Mouse (Mus musculus): ENCODE results near the gene Wdr46. TPM values are rescaled to one million over a fixed set of nuclear protein-coding genes. Genes with fewer than 3 reads are reported as not detected.

The Wdr46 gene
- polyA plus RNA-seq, 1 experiment, result 10.1 TPM

- H3K27ac ChIP-seq (replicated peaks; ENCODE audit: low read depth, low read length), result peak overlapping the region; percentile 89
- H3K4me3 ChIP-seq (ENCODE audit: insufficient read depth, low read depth, low read length), result peak overlapping the region; percentile 90
- H3K4me1 ChIP-seq (ENCODE audit: control insufficient read depth, insufficient read depth, insufficient read length, low read length), result peaks cover 3% of the 10 kb centered on the region; the same call in 1 of the 2 replicates
Observed at GRCm38 (mm10) chr17:33930280-33931158, 9.9 kb upstream of the Wdr46 start.

GRCm38 (mm10) chr17:33931159-33931866, 9.1 kb upstream of the Wdr46 start:
- peak overlapping the region; percentile 90 for H3K4me3 ChIP-seq (ENCODE audit: insufficient read depth, low read depth, low read length)
- H3K27ac ChIP-seq (replicated peaks; ENCODE audit: low read depth, low read length), result peak overlapping the region; percentile 36
- H3K4me1 ChIP-seq (ENCODE audit: control insufficient read depth, insufficient read depth, insufficient read length, low read length), result peaks cover 3% of the 10 kb centered on the region; the same call in 1 of the 2 replicates

- Histone ChIP-seq H3K27ac (replicated peaks; ENCODE audit: low read depth, low read length) (peak overlapping the region; percentile 62; the same call in 1 of the 2 replicates), H3K4me3 (ENCODE audit: insufficient read depth, low read depth, low read length) (0 out of 2 replicates have a peak overlapping the region, but pooled peaks have one; percentile 3), H3K4me1 (ENCODE audit: control insufficient read depth, insufficient read depth, insufficient read length, low read length) (peaks cover 3% of the 10 kb centered on the region; the same call in 1 of the 2 replicates)
Observed at GRCm38 (mm10) chr17:33931947-33932346, 8.5 kb upstream of the Wdr46 start.

GRCm38 (mm10) chr17:33932448-33932847, 8.0 kb upstream of the Wdr46 start:
- H3K27ac ChIP-seq (replicated peaks; ENCODE audit: low read depth, low read length), result peak overlapping the region; percentile 62
- H3K4me3 ChIP-seq (ENCODE audit: insufficient read depth, low read depth, low read length), result 0 out of 2 replicates have a peak overlapping the region, but pooled peaks have one; percentile 11
- H3K4me1 ChIP-seq (ENCODE audit: control insufficient read depth, insufficient read depth, insufficient read length, low read length), result peaks cover 3% of the 10 kb centered on the region; the same call in 1 of the 2 replicates

GRCm38 (mm10) chr17:33932970-33933369, 7.5 kb upstream of the Wdr46 start:
- peaks cover 3% of the 10 kb centered on the region; the same call in 1 of the 2 replicates for H3K4me1 ChIP-seq (ENCODE audit: control insufficient read depth, insufficient read depth, insufficient read length, low read length)
- H3K4me3 ChIP-seq (ENCODE audit: insufficient read depth, low read depth, low read length), result peak overlapping the region; percentile 31
- peak overlapping the region; percentile 62 for H3K27ac ChIP-seq (replicated peaks; ENCODE audit: low read depth, low read length)

- peaks cover 8% of the 10 kb centered on the region; the same call in 1 of the 2 replicates for H3K4me1 ChIP-seq (ENCODE audit: control insufficient read depth, insufficient read depth, insufficient read length, low read length)
- H3K27ac ChIP-seq (replicated peaks; ENCODE audit: low read depth, low read length), result no peak overlapping the region
- no peak overlapping the region for H3K4me3 ChIP-seq (ENCODE audit: insufficient read depth, low read depth, low read length)
Observed at GRCm38 (mm10) chr17:33935422-33936055, 4.9 kb upstream of the Wdr46 start.

- Histone ChIP-seq H3K4me3 (ENCODE audit: insufficient read depth, low read depth, low read length) (no peak overlapping the region), H3K27ac (replicated peaks; ENCODE audit: low read depth, low read length) (no peak overlapping the region), H3K4me1 (ENCODE audit: control insufficient read depth, insufficient read depth, insufficient read length, low read length) (peaks cover 11% of the 10 kb centered on the region)
Observed at GRCm38 (mm10) chr17:33936993-33937392, 3.5 kb upstream of the Wdr46 start.

GRCm38 (mm10) chr17:33938783-33939182, 1.7 kb upstream of the Wdr46 start:
- H3K4me1 ChIP-seq (ENCODE audit: control insufficient read depth, insufficient read depth, insufficient read length, low read length), result peaks cover 7% of the 10 kb centered on the region
- peak overlapping the region; percentile 97; the same call in 1 of the 2 replicates for H3K4me3 ChIP-seq (ENCODE audit: insufficient read depth, low read depth, low read length)
- H3K27ac ChIP-seq (replicated peaks; ENCODE audit: low read depth, low read length), result no peak overlapping the region

- H3K4me1 ChIP-seq (ENCODE audit: control insufficient read depth, insufficient read depth, insufficient read length, low read length), result peaks cover 7% of the 10 kb centered on the region
- H3K4me3 ChIP-seq (ENCODE audit: insufficient read depth, low read depth, low read length), result peak overlapping the region; percentile 97
- H3K27ac ChIP-seq (replicated peaks; ENCODE audit: low read depth, low read length), result no peak overlapping the region
Observed at GRCm38 (mm10) chr17:33940981-33941380, 521 bp downstream of the Wdr46 start.

GRCm38 (mm10) chr17:33941381-33941780, 921 bp downstream of the Wdr46 start:
- H3K4me1 ChIP-seq (ENCODE audit: control insufficient read depth, insufficient read depth, insufficient read length, low read length), result peaks cover 7% of the 10 kb centered on the region
- peak overlapping the region; percentile 97 for H3K4me3 ChIP-seq (ENCODE audit: insufficient read depth, low read depth, low read length)
- H3K27ac ChIP-seq (replicated peaks; ENCODE audit: low read depth, low read length), result no peak overlapping the region

- Histone ChIP-seq H3K4me3 (ENCODE audit: insufficient read depth, low read depth, low read length) (no peak overlapping the region), H3K4me1 (ENCODE audit: control insufficient read depth, insufficient read depth, insufficient read length, low read length) (peaks cover 7% of the 10 kb centered on the region), H3K27ac (replicated peaks; ENCODE audit: low read depth, low read length) (no peak overlapping the region)
Observed at GRCm38 (mm10) chr17:33943454-33943853, 3.0 kb downstream of the Wdr46 start.

- Histone ChIP-seq H3K27ac (replicated peaks; ENCODE audit: low read depth, low read length) (no peak overlapping the region), H3K4me3 (ENCODE audit: insufficient read depth, low read depth, low read length) (no peak overlapping the region), H3K4me1 (ENCODE audit: control insufficient read depth, insufficient read depth, insufficient read length, low read length) (peaks cover 4% of the 10 kb centered on the region; the same call in 1 of the 2 replicates)
Observed at GRCm38 (mm10) chr17:33947430-33948089, 7.1 kb downstream of the Wdr46 start.

- no peak overlapping the region for H3K27ac ChIP-seq (replicated peaks; ENCODE audit: low read depth, low read length)
- H3K4me1 ChIP-seq (ENCODE audit: control insufficient read depth, insufficient read depth, insufficient read length, low read length), result peaks cover 4% of the 10 kb centered on the region; the same call in 1 of the 2 replicates
Observed at GRCm38 (mm10) chr17:33948090-33948904, 7.8 kb downstream of the Wdr46 start.

More at GRCm38 (mm10) chr17:33948090-33948904, 7.8 kb downstream of the Wdr46 start:
- no peak overlapping the region for H3K4me3 ChIP-seq (ENCODE audit: insufficient read depth, low read depth, low read length)
